Mouse (Mus musculus) neural tube, embryonic 11.5 days (tissue): ENCODE data around the gene Usp5. TPM values are rescaled to one million over a fixed set of nuclear protein-coding genes. Genes with fewer than 3 reads are reported as not detected.

Experiments
- ATAC-seq: fragments of 200-750 bp; cut with Nextera tagmentation; 2 replicates; pipeline ENCODE4 v1.8.0; 2017; ENCODE audit warnings: moderate number of reproducible peaks, mild to moderate bottlenecking, moderate TSS enrichment, moderate library complexity; ENCODE audit not compliant: insufficient read depth, low FRiP score, low TSS enrichment
- DNase-seq: peaks from one replicate; pipeline ENCODE4 v3.0.0-alpha.2; 2015; ENCODE audit warnings: low spot score
- H3K27ac ChIP-seq: fragments of 300-500 bp; sonication (generic); 2 replicates; pipeline ENCODE4 v1.5.1; 2014; ENCODE audit warnings: low read depth, mild to moderate bottlenecking, low read length
- H3K27me3 ChIP-seq: fragments of 300-500 bp; sonication (generic); 2 replicates; pipeline ENCODE4 v1.6.1; 2014; ENCODE audit warnings: mild to moderate bottlenecking, low read length, mixed read lengths; ENCODE audit not compliant: control insufficient read depth, insufficient read depth
- H3K36me3 ChIP-seq: fragments of 300-500 bp; sonication (generic); 2 replicates; pipeline ENCODE4 v1.6.1; 2014; ENCODE audit warnings: mild to moderate bottlenecking, low read length, moderate library complexity, mixed read lengths; ENCODE audit not compliant: control insufficient read depth, insufficient read depth
- H3K4me1 ChIP-seq: fragments of 300-500 bp; sonication (generic); 2 replicates; pipeline ENCODE4 v1.6.1; 2014; ENCODE audit warnings: low read length, mixed read lengths; ENCODE audit not compliant: control insufficient read depth, insufficient read depth
- H3K4me2 ChIP-seq: fragments of 300-500 bp; sonication (generic); 2 replicates; pipeline ENCODE4 v1.6.1; 2014; ENCODE audit warnings: low read depth, mild to moderate bottlenecking, moderate library complexity
- H3K4me3 ChIP-seq: fragments of 300-500 bp; sonication (generic); 2 replicates; pipeline ENCODE4 v1.5.1; 2014; ENCODE audit warnings: low read depth, low read length
- H3K9ac ChIP-seq: fragments of 300-500 bp; sonication (generic); 2 replicates; pipeline ENCODE4 v1.6.1; 2014; ENCODE audit warnings: mild to moderate bottlenecking, low read length
- H3K9me3 ChIP-seq: fragments of 300-500 bp; sonication (generic); 2 replicates; pipeline ENCODE4 v1.6.1; 2016; ENCODE audit warnings: low read length; ENCODE audit not compliant: control insufficient read depth
- WGBS: fragments of 180-500 bp; shearing (Covaris S2); extraction: QIAGEN DNeasy Blood & Tissue Kit; methylation state at CpG from one replicate; pipeline ENCODE4 v1.1.7; 2014; 5-methylcytosine and 5-hydroxymethylcytosine counted together
- polyA plus RNA-seq: library from polyadenylated mRNA; unstranded; fragments of >200 nt; fragmentation: Nextera tagmentation; extraction: Ambion mirVana; gene quantifications from 2 replicates; pipeline ENCODE4 v1.2.1, GENCODE M21; 2014

The Usp5 gene
- polyA plus RNA-seq, 1 experiment from 2014 or later, result 174 TPM

- peak overlapping the region; percentile 65; the same call in 1 of the 2 replicates for H3K9ac ChIP-seq
- whole genome bisulfite sequencing, result 40% methylated on average over 14 of the region's 14 CpGs
- peaks cover 7% of the 10 kb centered on the region; the same call in 1 of the 2 replicates for H3K36me3 ChIP-seq
- H3K4me1 ChIP-seq, result peaks cover 14% of the 10 kb centered on the region
- ATAC-seq (no peak), DNase-seq (no peak)
- H3K27ac ChIP-seq, result no peak overlapping the region; the same call in 1 of the 2 replicates
- no peaks in the 10 kb centered on the region for H3K27me3 ChIP-seq
- peak overlapping the region; percentile 99 for H3K4me2 ChIP-seq
- peak overlapping the region; percentile 52 for H3K4me3 ChIP-seq
- no peaks in the 10 kb centered on the region for H3K9me3 ChIP-seq
Measured at GRCm38 (mm10) chr6:124809775-124810538, 19.3 kb downstream of the Usp5 start.

GRCm38 (mm10) chr6:124809052-124809774 lies 20.1 kb downstream of the Usp5 start:
- H3K4me1 ChIP-seq, result peaks cover 14% of the 10 kb centered on the region
- H3K27me3 ChIP-seq, result no peaks in the 10 kb centered on the region
- H3K36me3 ChIP-seq, result peaks cover 7% of the 10 kb centered on the region; the same call in 1 of the 2 replicates
- ATAC-seq (peak; percentile 13; the same call in 1 of the 2 replicates), DNase-seq (peak; percentile 88)
- no peaks in the 10 kb centered on the region for H3K9me3 ChIP-seq
- H3K4me2 ChIP-seq, result peak overlapping the region; percentile 99
- peak overlapping the region; percentile 52 for H3K4me3 ChIP-seq
- H3K27ac ChIP-seq, result peak overlapping the region; percentile 77
- WGBS, result under 1% methylated on average over 35 of the region's 35 CpGs
- peak overlapping the region; percentile 65 for H3K9ac ChIP-seq

- peaks cover 14% of the 10 kb centered on the region for H3K4me1 ChIP-seq
Measured at GRCm38 (mm10) chr6:124808358-124809012, 20.8 kb downstream of the Usp5 start, which contains the start of gene Spsb2. Gene Spsb2, plus strand, starts transcription at chr6:124808661.

GRCm38 (mm10) chr6:124807986-124808357 lies 21.3 kb downstream of the Usp5 start:
- Histone ChIP-seq H3K4me1 (peaks cover 14% of the 10 kb centered on the region), H3K4me2 (peak overlapping the region; percentile 99), H3K27me3 (no peaks in the 10 kb centered on the region), H3K36me3 (peaks cover 7% of the 10 kb centered on the region; the same call in 1 of the 2 replicates), H3K27ac (no peak overlapping the region), H3K4me3 (peak overlapping the region; percentile 52), H3K9ac (no peak overlapping the region), H3K9me3 (no peaks in the 10 kb centered on the region)
- no peak for DNase-seq
- 84% methylated on average over 6 of the region's 6 CpGs for WGBS
- ATAC-seq, result no peak

More at GRCm38 (mm10) chr6:124808358-124809012, 20.8 kb downstream of the Usp5 start, which contains the start of gene Spsb2:
- Histone ChIP-seq H3K4me3 (peak within 1 kb of the TSS; percentile 52), H3K36me3 (peaks cover 7% of the 10 kb centered on the region; the same call in 1 of the 2 replicates), H3K4me2 (peak within 1 kb of the TSS; percentile 99), H3K9ac (peak within 1 kb of the TSS; percentile 65), H3K9me3 (no peaks in the 10 kb centered on the region), H3K27me3 (no peaks in the 10 kb centered on the region), H3K27ac (peak within 1 kb of the TSS; percentile 77)
- ATAC-seq (peak; percentile 40), DNase-seq (peak; percentile 76)
- 5% methylated on average over 29 of the region's 29 CpGs for WGBS

GRCm38 (mm10) chr6:124807366-124807765 lies 21.9 kb downstream of the Usp5 start:
- H3K4me2 ChIP-seq, result no peak overlapping the region
- no peaks in the 10 kb centered on the region for H3K27me3 ChIP-seq
- DNase-seq, result no peak
- ATAC-seq, result no peak
- peaks cover 7% of the 10 kb centered on the region; the same call in 1 of the 2 replicates for H3K36me3 ChIP-seq
- no peaks in the 10 kb centered on the region for H3K9me3 ChIP-seq
- H3K27ac ChIP-seq, result no peak overlapping the region
- peaks cover 14% of the 10 kb centered on the region for H3K4me1 ChIP-seq
- H3K9ac ChIP-seq, result no peak overlapping the region
- no peak overlapping the region for H3K4me3 ChIP-seq
- WGBS, result 91% methylated on average over 4 of the region's 4 CpGs

- Histone ChIP-seq H3K4me3 (no peak overlapping the region), H3K4me2 (peak overlapping the region; percentile 67), H3K27ac (no peak overlapping the region), H3K36me3 (peaks cover 2% of the 10 kb centered on the region; the same call in 1 of the 2 replicates), H3K4me1 (peaks cover 14% of the 10 kb centered on the region), H3K9me3 (no peaks in the 10 kb centered on the region), H3K27me3 (no peaks in the 10 kb centered on the region), H3K9ac (no peak overlapping the region; the same call in 1 of the 2 replicates)
- ATAC-seq (no peak), DNase-seq (no peak)
- WGBS, result 76% methylated on average over 7 of the region's 7 CpGs
Measured at GRCm38 (mm10) chr6:124806446-124807140, 22.7 kb downstream of the Usp5 start.

- WGBS, result 2% methylated on average over 34 of the region's 34 CpGs
- peak; percentile 80 for ATAC-seq
Measured at GRCm38 (mm10) chr6:124805341-124806321, 23.7 kb downstream of the Usp5 start.

More at GRCm38 (mm10) chr6:124805341-124806321, 23.7 kb downstream of the Usp5 start:
- peak; percentile 91 for DNase-seq
- Histone ChIP-seq H3K27me3 (no peaks in the 10 kb centered on the region), H3K9ac (peak overlapping the region; percentile 54), H3K36me3 (no peaks in the 10 kb centered on the region), H3K4me1 (peaks cover 14% of the 10 kb centered on the region), H3K27ac (0 out of 2 replicates have a peak overlapping the region, but pooled peaks have one; percentile 53), H3K4me2 (peak overlapping the region; percentile 67), H3K9me3 (no peaks in the 10 kb centered on the region), H3K4me3 (peak overlapping the region; percentile 39)
